Mouse (Mus musculus) limb, embryonic 11.5 days (tissue): ENCODE measurements around the gene Sec1. TPM values are rescaled to one million over a fixed set of nuclear protein-coding genes. Genes with fewer than 3 reads are reported as not detected.
A peak's percentile ranks its signal among the peaks of the same experiment; 100 is the strongest.

Experiments used
- ATAC-seq: fragments of 200-750 bp; cut with Nextera tagmentation; 2 replicates; pipeline ENCODE4 v1.8.0; 2017; ENCODE audit warnings: low read depth; ENCODE audit not compliant: insufficient number of reproducible peaks, low FRiP score, low TSS enrichment
- DNase-seq: peaks from one replicate; pipeline ENCODE4 v3.0.0-alpha.2; 2015; ENCODE audit warnings: low spot score
- H3K27ac ChIP-seq: fragments of 300-500 bp; sonication (generic); replicated peaks from 2 replicates; pipeline ENCODE4 v1.5.1; 2014; ENCODE audit warnings: low read depth, mild to moderate bottlenecking, low read length
- H3K27me3 ChIP-seq: fragments of 300-500 bp; sonication (generic); 2 replicates; pipeline ENCODE4 v1.6.1; 2014; ENCODE audit warnings: mild to moderate bottlenecking, low read length, mixed read lengths; ENCODE audit not compliant: control insufficient read depth, insufficient read depth
- H3K36me3 ChIP-seq: fragments of 300-500 bp; sonication (generic); 2 replicates; pipeline ENCODE4 v1.6.1; 2014; ENCODE audit warnings: mild to moderate bottlenecking, low read length, moderate library complexity, mixed read lengths; ENCODE audit not compliant: control insufficient read depth, insufficient read depth
- H3K4me1 ChIP-seq: fragments of 300-500 bp; sonication (generic); 2 replicates; pipeline ENCODE4 v1.6.1; 2014; ENCODE audit warnings: low read length, mixed read lengths; ENCODE audit not compliant: control insufficient read depth, insufficient read depth
- H3K4me2 ChIP-seq: fragments of 300-500 bp; sonication (generic); 2 replicates; pipeline ENCODE4 v1.6.1; 2014; ENCODE audit warnings: low read depth, mild to moderate bottlenecking, moderate library complexity; ENCODE audit not compliant: severe bottlenecking
- H3K4me3 ChIP-seq: fragments of 300-500 bp; sonication (generic); 2 replicates; pipeline ENCODE4 v1.5.1; 2014; ENCODE audit warnings: low read depth, low read length
- H3K9ac ChIP-seq: fragments of 300-500 bp; sonication (generic); 2 replicates; pipeline ENCODE4 v1.6.1; 2014; ENCODE audit warnings: mild to moderate bottlenecking, low read length
- H3K9me3 ChIP-seq: fragments of 300-500 bp; sonication (generic); 2 replicates; pipeline ENCODE4 v1.6.1; 2016; ENCODE audit warnings: low read length; ENCODE audit not compliant: control insufficient read depth
- WGBS: fragments of 180-500 bp; shearing (Covaris S2); extraction: QIAGEN DNeasy Blood & Tissue Kit; methylation state at CpG from one replicate; pipeline ENCODE4 v1.1.7; 2014; 5-methylcytosine and 5-hydroxymethylcytosine counted together
- polyA plus RNA-seq: library from polyadenylated mRNA; unstranded; fragments of >200 nt; fragmentation: Nextera tagmentation; extraction: Ambion mirVana; gene quantifications from 2 replicates; pipeline ENCODE4 v1.2.1, GENCODE M21; 2014

The Sec1 gene
- polyA plus RNA-seq, 1 experiment from 2014 or later: 0.37 TPM

DNA sequence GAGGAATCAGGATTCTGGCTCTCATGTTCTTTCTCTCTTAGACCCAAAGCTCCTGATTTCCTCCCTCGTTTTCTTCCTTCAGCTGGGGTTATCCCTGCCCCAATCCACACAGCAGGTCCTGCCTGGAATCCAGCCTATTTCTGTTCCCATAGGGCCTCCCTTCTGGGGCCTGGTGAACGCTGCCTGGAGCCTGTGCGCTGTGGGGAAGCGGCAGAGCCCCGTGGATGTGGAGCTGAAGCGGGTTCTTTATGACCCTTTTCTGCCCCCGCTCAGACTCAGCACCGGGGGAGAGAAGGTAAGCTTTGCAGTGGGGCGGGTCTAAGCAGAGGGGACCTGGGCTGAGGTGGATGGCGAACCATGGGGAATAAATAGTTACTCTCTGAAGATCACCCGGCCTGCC lies 6.9 kb upstream of the Sec1 start:
- 32% methylated on average over 11 of the region's 11 CpGs for WGBS
- Histone ChIP-seq H3K4me1 (peaks cover 21% of the 10 kb centered on the region), H3K4me2 (peak overlapping the region; percentile 65; the same call in 1 of the 2 replicates), H3K27ac (no peak overlapping the region), H3K9ac (peak overlapping the region; percentile 56), H3K27me3 (peaks cover 25% of the 10 kb centered on the region), H3K36me3 (no peaks in the 10 kb centered on the region), H3K9me3 (no peaks in the 10 kb centered on the region), H3K4me3 (0 out of 2 replicates have a peak overlapping the region, but pooled peaks have one; percentile 17)
- ATAC-seq (no peak), DNase-seq (no peak)

DNA sequence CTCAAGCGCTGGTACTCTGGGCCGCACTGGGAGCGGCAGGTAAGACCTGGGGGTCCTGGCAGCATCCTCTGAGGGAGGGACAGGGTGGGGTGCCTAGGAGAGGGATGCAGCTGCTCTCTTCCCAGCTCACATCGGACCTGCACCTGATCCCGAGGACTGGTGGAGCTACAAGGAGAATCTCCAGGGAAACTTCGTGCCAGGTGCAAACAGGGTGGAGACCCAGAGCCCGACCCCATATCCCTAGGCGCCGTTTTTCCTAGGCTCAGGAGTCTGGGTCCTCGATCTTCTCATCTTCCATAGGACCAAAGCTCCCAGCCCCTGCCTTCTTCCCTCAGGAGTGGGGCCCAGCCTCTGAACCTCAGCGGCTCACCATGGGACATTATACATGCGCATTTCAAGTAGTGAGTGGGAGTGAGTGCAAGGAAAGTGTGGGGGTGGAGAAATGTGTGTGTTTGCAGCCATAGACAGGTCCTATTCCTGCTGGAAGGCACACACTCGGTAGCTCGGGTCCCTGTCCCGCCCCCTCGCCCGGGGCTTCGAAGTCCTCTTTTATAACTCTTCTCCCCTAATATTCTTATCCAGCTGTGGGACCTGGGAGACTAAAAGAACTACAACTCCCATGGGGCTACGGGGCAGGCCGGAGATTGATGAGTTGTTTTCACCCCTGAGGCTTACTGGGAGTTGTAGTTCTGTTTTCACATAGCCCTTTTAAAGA lies 6.3 kb upstream of the Sec1 start:
- H3K4me2 ChIP-seq: peak overlapping the region; percentile 65
- peak; percentile 82 for DNase-seq
- peak overlapping the region; percentile 56 for H3K9ac ChIP-seq
- H3K4me1 ChIP-seq: peaks cover 17% of the 10 kb centered on the region
- peak overlapping the region; percentile 30 for H3K4me3 ChIP-seq
- WGBS: under 1% methylated on average over 20 of the region's 20 CpGs
- H3K9me3 ChIP-seq: no peaks in the 10 kb centered on the region
- no peaks in the 10 kb centered on the region for H3K36me3 ChIP-seq
- no peak overlapping the region for H3K27ac ChIP-seq
- no peak for ATAC-seq
- peaks cover 25% of the 10 kb centered on the region for H3K27me3 ChIP-seq

DNA sequence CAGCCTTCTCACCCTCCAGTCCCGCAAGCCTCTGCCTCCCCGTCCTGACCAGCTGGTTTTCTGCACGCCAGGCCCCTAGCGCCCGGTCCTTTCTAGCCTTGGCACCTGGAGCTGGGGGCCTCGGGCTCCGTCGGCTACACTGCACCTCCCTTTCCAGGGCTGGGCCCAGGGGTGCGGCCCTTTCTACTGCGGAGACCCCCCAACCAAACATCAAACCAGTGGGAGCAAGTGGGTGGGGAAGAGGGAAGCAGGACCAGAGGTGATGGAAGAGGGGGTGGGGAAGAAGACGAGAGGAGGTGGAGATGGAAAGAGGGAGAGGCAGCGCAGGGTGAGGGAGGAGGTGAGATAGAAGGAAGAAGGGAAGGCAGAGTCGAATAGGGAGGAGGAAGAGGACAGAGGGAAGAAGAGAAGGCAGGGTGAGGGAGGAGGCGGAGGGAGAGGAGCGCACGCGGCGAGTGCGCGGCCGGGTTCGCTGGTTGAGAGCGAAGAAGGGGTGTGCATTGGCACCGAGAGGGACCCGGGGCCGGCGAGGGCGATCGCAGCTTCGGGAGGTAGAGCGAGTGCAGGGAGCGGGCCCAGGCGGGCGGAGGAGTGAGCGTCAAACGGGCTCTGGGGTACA lies 5.4 kb upstream of the Sec1 start, which contains the start of gene Car11:
Car11 (plus strand) TSS at position 321 of the 619 bp plus-strand sequence.
- no peak for ATAC-seq
- H3K4me2 ChIP-seq: peak within 1 kb of the TSS; percentile 65
- H3K27me3 ChIP-seq: peaks cover 25% of the 10 kb centered on the region
- 2% methylated on average over 36 of the region's 36 CpGs for WGBS
- no peak within 1 kb of the TSS for H3K27ac ChIP-seq
- DNase-seq: peak; percentile 48
- no peaks in the 10 kb centered on the region for H3K36me3 ChIP-seq
- peaks cover 14% of the 10 kb centered on the region for H3K4me1 ChIP-seq
- H3K9ac ChIP-seq: peak within 1 kb of the TSS; percentile 46
- peak within 1 kb of the TSS; percentile 30 for H3K4me3 ChIP-seq
- no peaks in the 10 kb centered on the region for H3K9me3 ChIP-seq

DNA sequence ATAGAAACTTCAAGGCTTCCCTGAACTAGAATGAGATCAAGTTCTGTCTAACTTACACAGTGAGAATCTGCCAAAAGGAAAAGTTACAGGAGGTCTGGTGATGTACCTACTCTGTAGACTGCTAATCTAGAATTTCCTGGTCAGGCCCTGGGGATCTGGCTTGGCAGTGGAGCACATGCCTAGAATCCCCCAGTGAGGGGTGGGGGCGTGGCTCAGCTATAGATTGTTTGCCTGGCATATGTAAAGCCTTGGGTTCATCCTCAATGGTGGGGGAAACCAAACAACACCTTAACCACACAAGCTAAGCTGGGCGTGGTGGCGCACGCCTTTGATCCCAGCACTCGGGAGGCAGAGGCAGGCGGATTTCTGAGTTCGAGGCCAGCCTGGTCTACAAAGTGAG lies 3.7 kb upstream of the Sec1 start:
- H3K27me3 ChIP-seq: peaks cover 25% of the 10 kb centered on the region
- 89% methylated on average over 7 of the region's 7 CpGs for WGBS
- no peak overlapping the region for H3K9ac ChIP-seq
- no peak overlapping the region for H3K4me3 ChIP-seq
- DNase-seq (no peak), ATAC-seq (no peak)
- H3K27ac ChIP-seq: no peak overlapping the region
- H3K9me3 ChIP-seq: no peaks in the 10 kb centered on the region
- H3K4me1 ChIP-seq: peaks cover 9% of the 10 kb centered on the region; the same call in 1 of the 2 replicates
- no peaks in the 10 kb centered on the region for H3K36me3 ChIP-seq
- H3K4me2 ChIP-seq: no peak overlapping the region

DNA sequence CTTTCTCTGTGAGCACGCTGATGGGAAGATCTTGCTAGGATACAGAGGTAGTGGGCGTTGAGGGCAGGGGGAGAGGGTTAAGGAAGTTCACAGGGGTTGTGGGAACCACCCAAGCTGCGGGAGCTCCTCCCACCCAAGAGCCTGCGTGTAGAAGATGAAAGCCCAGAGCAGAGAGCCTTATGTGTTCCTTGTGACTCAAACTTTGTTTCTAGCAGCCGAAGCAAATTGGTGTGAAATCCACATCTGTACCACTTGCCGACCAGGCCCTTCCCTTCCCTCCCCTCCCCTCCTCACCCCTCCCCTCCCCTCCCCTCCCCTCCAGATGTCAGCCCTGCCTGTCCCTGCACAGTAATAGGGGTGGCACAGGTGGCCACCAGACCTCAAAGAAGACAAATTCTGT lies 896 bp upstream of the Sec1 start:
- H3K9me3 ChIP-seq: no peaks in the 10 kb centered on the region
- H3K27me3 ChIP-seq: peaks cover 19% of the 10 kb centered on the region
- H3K4me1 ChIP-seq: peaks cover 2% of the 10 kb centered on the region; the same call in 1 of the 2 replicates
- WGBS: 6% methylated on average over 6 of the region's 6 CpGs
- ATAC-seq: 0 out of 2 replicates have a peak, but pooled peaks have one; percentile 14
- no peaks in the 10 kb centered on the region for H3K36me3 ChIP-seq
- no peak overlapping the region; the same call in 1 of the 2 replicates for H3K27ac ChIP-seq
- H3K4me3 ChIP-seq: no peak overlapping the region
- DNase-seq: peak; percentile 43
- no peak overlapping the region for H3K9ac ChIP-seq
- H3K4me2 ChIP-seq: no peak overlapping the region

DNA sequence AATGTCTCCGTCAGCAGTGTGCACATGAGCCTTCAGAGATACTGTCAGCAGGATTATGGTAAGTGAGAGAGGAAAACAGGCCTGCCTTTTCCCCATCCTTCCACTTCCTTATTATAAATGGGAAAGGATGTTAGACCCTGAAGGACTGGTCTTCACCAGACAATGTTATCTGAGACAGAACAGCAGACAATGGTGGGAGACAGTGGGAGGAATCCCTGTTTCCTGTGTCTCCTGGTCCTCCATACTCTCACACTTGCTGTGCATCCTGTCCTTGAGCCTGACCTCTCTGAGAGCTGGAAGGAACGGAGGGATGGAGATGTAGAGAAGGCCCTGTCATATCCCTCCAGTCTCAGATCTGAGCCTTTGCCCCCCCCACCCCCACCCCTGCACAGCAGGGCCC lies 1.8 kb downstream of the Sec1 start:
- Histone ChIP-seq H3K27me3 (no peaks in the 10 kb centered on the region), H3K9ac (no peak overlapping the region), H3K36me3 (no peaks in the 10 kb centered on the region), H3K27ac (no peak overlapping the region), H3K4me3 (no peak overlapping the region), H3K9me3 (no peaks in the 10 kb centered on the region), H3K4me1 (no peaks in the 10 kb centered on the region), H3K4me2 (no peak overlapping the region)
- no peak for DNase-seq
- 77% methylated on average over 2 of the region's 2 CpGs for WGBS
- no peak for ATAC-seq

DNA sequence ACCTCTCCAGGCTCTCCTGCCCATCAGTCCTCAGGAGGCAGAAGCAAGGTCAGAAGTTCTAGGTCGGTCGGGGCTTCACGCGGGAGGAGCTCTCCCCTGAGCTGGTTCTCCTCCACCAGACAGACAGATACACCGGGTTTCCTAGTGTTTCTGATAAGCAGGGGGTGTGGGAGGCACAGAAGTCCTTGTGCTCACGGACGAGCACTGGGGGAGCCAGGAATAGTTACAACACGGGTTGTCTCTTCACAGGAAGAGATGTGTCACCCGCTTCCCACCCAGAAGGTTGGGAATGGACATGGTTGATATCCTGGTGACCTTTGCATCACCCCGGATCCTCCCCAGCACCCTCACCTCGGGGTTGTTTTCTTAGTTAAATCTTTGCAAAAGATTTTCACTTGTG lies 4.4 kb downstream of the Sec1 start:
- Histone ChIP-seq H3K4me2 (no peak overlapping the region), H3K9me3 (no peaks in the 10 kb centered on the region), H3K36me3 (no peaks in the 10 kb centered on the region), H3K27ac (no peak overlapping the region), H3K4me3 (no peak overlapping the region), H3K9ac (no peak overlapping the region), H3K4me1 (peaks cover 5% of the 10 kb centered on the region), H3K27me3 (no peaks in the 10 kb centered on the region)
- no peak for DNase-seq
- 78% methylated on average over 11 of the region's 11 CpGs for WGBS
- ATAC-seq: no peak

DNA sequence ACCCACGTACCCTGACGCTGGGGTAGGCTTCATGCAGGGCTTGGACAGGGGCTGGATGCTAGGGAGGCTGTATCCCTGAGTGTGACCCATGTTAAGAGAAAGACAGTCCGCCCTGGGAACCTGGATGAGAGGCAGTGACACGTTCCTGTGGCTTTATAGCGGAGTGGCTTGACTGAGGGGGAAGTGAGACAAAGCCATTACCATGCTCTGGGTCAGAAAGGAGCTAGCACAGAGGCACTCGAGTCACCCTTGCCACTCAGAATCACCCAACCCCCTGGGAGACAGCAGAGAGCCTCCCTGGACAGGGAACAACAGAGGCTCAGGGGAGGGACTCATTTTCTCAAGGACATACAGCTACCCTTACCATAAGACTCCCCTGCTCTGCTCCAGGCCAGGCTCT lies 5.1 kb downstream of the Sec1 start:
- ATAC-seq (no peak), DNase-seq (no peak)
- Histone ChIP-seq H3K27ac (no peak overlapping the region), H3K4me1 (peaks cover 5% of the 10 kb centered on the region), H3K4me3 (no peak overlapping the region), H3K4me2 (no peak overlapping the region), H3K9me3 (no peaks in the 10 kb centered on the region), H3K36me3 (no peaks in the 10 kb centered on the region), H3K9ac (no peak overlapping the region), H3K27me3 (no peaks in the 10 kb centered on the region)
- 56% methylated on average over 6 of the region's 6 CpGs for WGBS
